Mouse (Mus musculus): Measurements from ENCODE around the gene Syt12. TPM values are rescaled to one million over a fixed set of nuclear protein-coding genes. Genes with fewer than 3 reads are reported as not detected.

Syt12 gene
- not detected in 2 replicates for polyA plus RNA-seq (2012; ENCODE audit: insufficient read depth, low replicate concordance)

GRCm38 (mm10) chr19:4477345-4478189, at the start of gene Syt12:
Gene Syt12 (minus strand): TSS chr19:4477447.
- Histone ChIP-seq H3K27me3 (replicated peaks) (peaks cover 87% of the 10 kb centered on the region), H3K36me3 (replicated peaks; ENCODE audit: low read length) (no peaks in the 10 kb centered on the region), H3K4me3 (replicated peaks) (peak within 1 kb of the TSS; percentile 83), H3K9me3 (no peaks in the 10 kb centered on the region), H3K4me1 (peaks cover 40% of the 10 kb centered on the region)
- TF ChIP-seq GATA1 (IDR thresholded peaks at IDR 0.05; ENCODE audit: borderline replicate concordance, low read length) (no peak), FLI1 (IDR thresholded peaks at IDR 0.05; ENCODE audit: low read length) (no peak)

DNA sequence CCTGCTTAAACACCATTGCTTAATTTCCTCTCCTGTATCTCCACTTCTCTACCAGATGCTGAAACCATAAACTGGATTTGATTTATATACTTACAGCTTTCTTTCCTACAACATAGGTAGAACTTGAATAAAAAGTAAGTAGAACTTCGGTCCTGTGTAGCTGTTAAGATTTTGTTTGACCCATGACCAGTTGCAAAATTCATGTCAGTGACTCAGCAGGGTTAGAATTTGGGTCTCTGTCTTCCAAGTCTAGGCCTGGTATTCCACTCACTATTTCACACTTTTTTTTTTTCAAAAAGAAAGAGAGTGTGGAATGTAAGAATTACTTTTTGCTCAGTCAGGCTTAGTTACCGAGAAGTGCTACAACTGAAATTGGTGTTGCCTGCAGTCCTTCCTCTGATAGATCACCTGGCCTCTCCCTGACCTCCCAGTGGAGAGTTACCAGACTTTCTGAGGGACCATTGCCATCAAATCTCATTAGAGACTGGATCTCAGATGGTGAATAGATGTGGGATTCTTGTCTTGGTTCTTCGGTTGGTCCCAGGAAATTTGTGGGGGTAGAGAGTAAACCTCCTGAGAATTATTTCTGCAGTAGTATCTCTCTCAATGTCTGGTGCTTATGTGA, 44.3 kb upstream of the Syt12 start:
- Histone ChIP-seq H3K27me3 (replicated peaks) (peaks cover 20% of the 10 kb centered on the region), H3K9me3 (no peaks in the 10 kb centered on the region), H3K36me3 (replicated peaks; ENCODE audit: low read length) (no peaks in the 10 kb centered on the region), H3K4me3 (replicated peaks) (no peak overlapping the region), H3K4me1 (peaks cover 6% of the 10 kb centered on the region)
- no peak for TF ChIP-seq FLI1 (IDR thresholded peaks at IDR 0.05; ENCODE audit: low read length)

- Histone ChIP-seq H3K9me3 (no peaks in the 10 kb centered on the region), H3K27me3 (replicated peaks) (peaks cover 39% of the 10 kb centered on the region), H3K36me3 (replicated peaks; ENCODE audit: low read length) (no peaks in the 10 kb centered on the region), H3K4me1 (peaks cover 9% of the 10 kb centered on the region), H3K4me3 (replicated peaks) (no peak overlapping the region)
- TF ChIP-seq FLI1 (IDR thresholded peaks at IDR 0.05; ENCODE audit: low read length) (no peak), GATA1 (IDR thresholded peaks at IDR 0.05; ENCODE audit: borderline replicate concordance, low read length) (no peak)
These were observed 40.2 kb upstream of the Syt12 start for GRCm38 (mm10) chr19:4517483-4517882.

GRCm38 (mm10) chr19:4516288-4516687, 39.0 kb upstream of the Syt12 start:
- Histone ChIP-seq H3K36me3 (replicated peaks; ENCODE audit: low read length) (no peaks in the 10 kb centered on the region), H3K4me1 (peaks cover 11% of the 10 kb centered on the region), H3K4me3 (replicated peaks) (no peak overlapping the region), H3K27me3 (replicated peaks) (peaks cover 48% of the 10 kb centered on the region), H3K9me3 (no peaks in the 10 kb centered on the region)
- TF ChIP-seq FLI1 (IDR thresholded peaks at IDR 0.05; ENCODE audit: low read length) (no peak), GATA1 (IDR thresholded peaks at IDR 0.05; ENCODE audit: borderline replicate concordance, low read length) (no peak)

- Histone ChIP-seq H3K4me3 (replicated peaks) (no peak overlapping the region), H3K27me3 (replicated peaks) (peaks cover 53% of the 10 kb centered on the region), H3K4me1 (peaks cover 16% of the 10 kb centered on the region), H3K36me3 (replicated peaks; ENCODE audit: low read length) (no peaks in the 10 kb centered on the region), H3K9me3 (no peaks in the 10 kb centered on the region)
- TF ChIP-seq GATA1 (IDR thresholded peaks at IDR 0.05; ENCODE audit: borderline replicate concordance, low read length): no peak
- TF ChIP-seq FLI1 (IDR thresholded peaks at IDR 0.05; ENCODE audit: low read length): no peak
These were observed 38.5 kb upstream of the Syt12 start for GRCm38 (mm10) chr19:4515746-4516145.

DNA sequence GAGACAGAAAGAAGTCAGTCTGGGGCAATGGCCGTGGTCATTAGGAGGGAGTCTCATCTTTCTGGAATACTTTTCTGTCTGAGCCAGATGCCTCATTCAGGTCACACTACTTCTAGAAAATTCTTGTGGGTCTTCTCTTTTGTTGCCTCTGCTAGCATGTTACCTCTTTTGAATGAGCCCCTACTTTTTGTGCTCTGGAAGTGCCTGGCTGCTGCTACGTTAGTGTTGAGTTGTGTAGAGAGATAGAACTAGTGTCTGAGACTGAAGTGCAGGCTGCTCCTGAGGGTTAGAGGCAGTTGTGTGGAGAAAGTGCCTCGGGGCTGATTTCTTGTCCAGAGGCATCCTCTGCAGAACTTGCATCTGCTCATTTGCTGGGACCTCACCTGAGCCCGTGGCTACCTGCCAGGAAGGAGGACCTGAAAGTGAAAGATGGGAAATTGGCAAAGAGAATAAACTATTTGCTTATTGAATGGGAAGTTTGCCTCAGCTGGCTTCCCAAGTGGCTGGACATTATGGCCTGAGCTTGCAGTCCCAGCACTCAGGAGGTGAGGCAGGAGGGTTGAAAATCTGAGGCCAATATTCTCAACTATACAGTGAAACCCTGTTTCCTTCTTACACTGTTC, 36.1 kb upstream of the Syt12 start:
- Histone ChIP-seq H3K9me3 (no peaks in the 10 kb centered on the region), H3K36me3 (replicated peaks; ENCODE audit: low read length) (no peaks in the 10 kb centered on the region), H3K4me3 (replicated peaks) (no peak overlapping the region), H3K4me1 (peaks cover 27% of the 10 kb centered on the region), H3K27me3 (replicated peaks) (peaks cover 52% of the 10 kb centered on the region)
- no peak for TF ChIP-seq FLI1 (IDR thresholded peaks at IDR 0.05; ENCODE audit: low read length)
- TF ChIP-seq GATA1 (IDR thresholded peaks at IDR 0.05; ENCODE audit: borderline replicate concordance, low read length): no peak

DNA sequence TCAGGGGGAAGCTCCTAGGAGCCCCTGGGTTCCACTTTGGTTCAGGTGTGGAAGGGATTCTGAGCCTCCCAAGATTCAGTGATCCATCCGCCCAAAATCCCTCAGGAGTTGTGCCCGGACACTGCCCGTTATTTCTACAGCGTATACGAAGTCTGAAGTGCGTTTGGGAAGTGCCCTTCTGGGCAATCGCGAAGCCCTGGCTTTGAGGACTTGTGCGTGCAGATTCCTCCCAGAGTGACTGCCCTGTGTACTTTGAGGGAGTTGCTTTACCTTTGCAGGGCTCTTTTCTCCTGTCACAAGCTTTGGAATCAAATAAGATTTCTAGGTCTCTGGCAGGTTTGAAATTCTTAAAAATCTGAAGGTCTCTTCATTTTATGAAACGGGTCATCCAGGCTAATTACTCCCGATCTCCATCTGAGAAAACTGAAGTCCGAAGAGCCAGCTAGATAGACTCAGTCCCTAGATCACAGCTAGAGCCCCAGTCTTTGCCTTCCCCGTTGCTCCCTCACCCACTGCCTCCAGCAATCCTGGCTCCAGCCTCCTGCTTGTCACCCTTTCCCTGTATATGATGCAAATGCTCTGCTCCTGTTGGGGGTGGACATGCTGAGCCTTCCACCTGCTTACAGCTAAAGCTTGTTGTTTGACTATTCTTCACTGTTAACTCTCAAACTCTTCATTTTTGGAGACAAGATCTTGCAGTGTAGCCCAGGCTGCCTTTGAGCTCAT, 34.0 kb upstream of the Syt12 start:
- H3K27me3 ChIP-seq (replicated peaks): peaks cover 53% of the 10 kb centered on the region
- H3K4me3 ChIP-seq (replicated peaks): peak overlapping the region; percentile 97
- H3K4me1 ChIP-seq: peaks cover 21% of the 10 kb centered on the region
- TF ChIP-seq FLI1 (IDR thresholded peaks at IDR 0.05; ENCODE audit: low read length) (no peak), GATA1 (IDR thresholded peaks at IDR 0.05; ENCODE audit: borderline replicate concordance, low read length) (no peak)
- no peaks in the 10 kb centered on the region for H3K9me3 ChIP-seq
- no peaks in the 10 kb centered on the region for H3K36me3 ChIP-seq (replicated peaks; ENCODE audit: low read length)

- TF ChIP-seq GATA1 (IDR thresholded peaks at IDR 0.05; ENCODE audit: borderline replicate concordance, low read length) (no peak), FLI1 (IDR thresholded peaks at IDR 0.05; ENCODE audit: low read length) (no peak)
- Histone ChIP-seq H3K36me3 (replicated peaks; ENCODE audit: low read length) (no peaks in the 10 kb centered on the region), H3K4me3 (replicated peaks) (peak within 1 kb of the TSS; percentile 97), H3K9me3 (no peaks in the 10 kb centered on the region), H3K27me3 (replicated peaks) (peaks cover 52% of the 10 kb centered on the region), H3K4me1 (peaks cover 22% of the 10 kb centered on the region)
These were observed 33.0 kb upstream of the Syt12 start, which contains the start of gene Pcx for GRCm38 (mm10) chr19:4509986-4510963. Gene Pcx (plus strand): TSS chr19:4510472.
